ENCODE assay signal across 9 mouse cellular contexts in the genomic region with DNA sequence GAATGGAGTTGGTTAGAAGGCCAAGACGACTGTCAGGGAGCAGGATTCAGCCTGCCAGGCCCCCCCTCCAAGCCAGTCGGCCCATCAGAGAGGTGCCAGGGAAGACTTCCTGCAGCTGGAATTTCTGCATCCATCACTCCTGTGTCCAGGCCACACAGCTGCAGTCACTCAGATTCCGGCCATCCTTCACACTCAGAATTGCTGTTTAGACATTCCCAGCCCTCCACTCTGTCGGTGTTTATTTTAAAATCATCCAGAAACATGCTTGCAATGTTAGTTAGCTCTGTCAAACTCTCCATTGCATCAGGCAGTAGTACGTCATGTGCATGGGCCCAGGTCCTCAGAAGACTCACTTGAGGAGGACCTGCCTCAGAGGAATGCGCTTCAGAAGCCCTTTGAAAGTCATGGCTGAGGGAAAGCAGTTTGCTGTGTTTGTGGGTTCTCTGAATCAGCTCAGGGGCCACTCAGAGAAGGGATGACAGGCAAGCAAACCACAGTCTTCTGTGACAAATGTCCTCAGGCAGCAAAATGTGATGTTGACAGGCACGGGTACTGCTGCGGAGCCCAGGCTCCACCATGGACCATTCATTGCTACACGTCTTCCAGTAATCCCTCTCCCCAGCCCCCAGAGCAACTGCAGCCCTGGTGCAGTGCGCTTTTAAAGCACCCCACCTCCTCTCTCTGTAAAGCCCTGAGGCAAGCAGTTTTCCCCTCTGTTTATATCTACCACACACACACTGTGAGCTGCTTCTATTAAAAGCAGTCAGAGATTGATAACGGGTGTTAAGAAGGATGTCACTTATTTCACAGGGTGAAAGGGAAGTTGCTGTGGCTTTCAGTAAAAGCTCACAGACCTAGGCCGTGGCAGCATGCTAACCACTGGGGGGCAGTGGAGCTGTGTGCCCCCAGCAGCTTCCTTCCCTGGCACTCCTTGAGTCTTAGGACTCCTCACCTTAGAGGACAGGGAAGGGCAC.
DNase-seq lines count a peak whose midpoint lies in the region; ATAC-seq and TF ChIP-seq lines count a peak whose summit lies in the region.
"Had no signal": no experiment of that assay in that cellular context is flagged by ENCODE, and none has a peak within 500 bp of the region (broad histone marks: within the 10 kb centered on the region; RNA-seq: fewer than 3 reads in every experiment).

No protein-coding gene starts in this region.

- DNase-seq in embryo, embryonic 10 days (ENCODE audit: low spot score): peak; percentile 63
- DNase-seq in embryo, embryonic 9.5 days (ENCODE audit: extremely low spot score): no peak
- peak; percentile 71 for DNase-seq in A20 (ENCODE audit: low read depth, low spot score)
- DNase-seq in heart, postnatal 4 days: peak; percentile 70
- peak; percentile 85 for DNase-seq in naive thymus-derived CD4-positive, alpha-beta T cell, adult 2 months (ENCODE audit: low read depth)
- peak; percentile 93 for DNase-seq in thymus, postnatal 14 days

- ATAC-seq in limb, embryonic 15.5 days (ENCODE audit: insufficient number of reproducible peaks, low FRiP score, low TSS enrichment, low read depth): peak; percentile 70; the same call in 1 of the 2 replicates

- H3K4me3 ChIP-seq in cortical plate, adult 2 months (ENCODE audit: insufficient read depth, low read length): no peak overlapping the region
- no peak overlapping the region for H3K4me3 ChIP-seq in limb, embryonic 15.5 days

- H3K27me3 ChIP-seq in limb, embryonic 15.5 days: no peaks in the 10 kb centered on the region

- H3K27ac ChIP-seq in cortical plate, adult 2 months (ENCODE audit: insufficient read depth, low read length): no peak overlapping the region
- peak overlapping the region; percentile 24; the same call in 1 of the 2 replicates for H3K27ac ChIP-seq in limb, embryonic 15.5 days
- H3K27ac ChIP-seq: macrophage had no signal

- H3K4me1 ChIP-seq in cortical plate, adult 2 months (ENCODE audit: control insufficient read depth, insufficient read depth, low read length): peaks cover 4% of the 10 kb centered on the region
- peaks cover 24% of the 10 kb centered on the region for H3K4me1 ChIP-seq in limb, embryonic 15.5 days

- no peak for TF ChIP-seq POLR2A in cortical plate, adult 2 months (IDR thresholded peaks at IDR 0.05; ENCODE audit: extremely low read depth, insufficient read depth, low read length)

- no peak overlapping the region for H3K4me2 ChIP-seq in limb, embryonic 15.5 days

- peak; percentile 53 for TF ChIP-seq CTCF in cortical plate, adult 2 months (IDR thresholded peaks at IDR 0.05; ENCODE audit: extremely low read depth, insufficient read depth, low read length)

- no peaks in the 10 kb centered on the region for H3K9me3 ChIP-seq in limb, embryonic 15.5 days

- WGBS in limb, embryonic 15.5 days: 40% methylated on average over 12 of the region's 12 CpGs

- H3K36me3 ChIP-seq in limb, embryonic 15.5 days: no peaks in the 10 kb centered on the region

- no peak overlapping the region for H3K9ac ChIP-seq in limb, embryonic 15.5 days
